Mouse (Mus musculus) liver, embryonic 14.5 days (tissue): Measurements from ENCODE around the gene Myh14. TPM values are rescaled to one million over a fixed set of nuclear protein-coding genes. Genes with fewer than 3 reads are reported as not detected.

Source experiments
- ATAC-seq: fragments of 200-750 bp; cut with Nextera tagmentation; 2 replicates; pipeline ENCODE4 v1.8.0; 2017; ENCODE audit warnings: moderate number of reproducible peaks, mild to moderate bottlenecking, moderate library complexity; ENCODE audit not compliant: insufficient read depth
- DNase-seq, 3 experiments: peaks; one replicate each; pipeline ENCODE4 v3.0.0-alpha.2; 2012 to 2013; ENCODE audit warnings: low read depth in 3 of 3, low spot score in 3 of 3
- H3K27ac ChIP-seq: fragments of 300-500 bp; sonication (generic); 2 replicates; pipeline ENCODE4 v1.5.1; 2014; ENCODE audit warnings: moderate library complexity, mild to moderate bottlenecking, control low read depth, inconsistent platforms
- H3K27me3 ChIP-seq: fragments of 300-500 bp; sonication (generic); 2 replicates; pipeline ENCODE4 v1.6.1; 2014; ENCODE audit warnings: mild to moderate bottlenecking, low read length, moderate library complexity; ENCODE audit not compliant: control insufficient read depth, insufficient read depth
- H3K36me3 ChIP-seq: fragments of 300-500 bp; sonication (generic); replicated peaks from 2 replicates; pipeline ENCODE4 v1.6.1; 2014; ENCODE audit warnings: low read depth; ENCODE audit not compliant: control insufficient read depth, insufficient read depth
- H3K4me1 ChIP-seq, 2 experiments: fragments of 200-500 bp in 1 of 2; fragments of 300-500 bp in 1 of 2; sonication (generic) in 1 of 2; replicated peaks; 2 replicates each; pipeline ENCODE4 v1.6.1; 2012 to 2014; ENCODE audit warnings: antibody characterized with exemption in 1 of 2, inconsistent platforms in 1 of 2, low read length in 1 of 2; ENCODE audit not compliant: control insufficient read depth in 2 of 2, insufficient read depth in 2 of 2
- H3K4me2 ChIP-seq: fragments of 300-500 bp; sonication (generic); 2 replicates; pipeline ENCODE4 v1.6.1; 2014; ENCODE audit warnings: low read depth, mild to moderate bottlenecking, control low read depth, moderate library complexity
- H3K4me3 ChIP-seq, 2 experiments: fragments of 200-500 bp in 1 of 2; fragments of 300-500 bp in 1 of 2; sonication (generic) in 1 of 2; 2 replicates each; pipeline ENCODE4 v1.5.1; 2012 to 2014; ENCODE audit warnings: low read depth in 2 of 2, low read length in 2 of 2, mild to moderate bottlenecking in 2 of 2, control low read depth in 1 of 2, inconsistent platforms in 1 of 2, moderate library complexity in 1 of 2; ENCODE audit not compliant: insufficient read depth in 1 of 2
- H3K9ac ChIP-seq: fragments of 300-500 bp; sonication (generic); replicated peaks from 2 replicates; pipeline ENCODE4 v1.6.1; 2014; ENCODE audit warnings: mild to moderate bottlenecking, control low read depth, moderate library complexity
- H3K9me3 ChIP-seq: fragments of 300-500 bp; sonication (generic); 2 replicates; pipeline ENCODE4 v1.6.1; 2016; ENCODE audit warnings: low read length, mixed read lengths; ENCODE audit not compliant: control insufficient read depth
- CTCF ChIP-seq: IDR thresholded peaks from 2 replicates; pipeline ENCODE4 v1.5.1; 2016; ENCODE audit warnings: antibody characterized with exemption, low read depth, control low read depth
- EP300 ChIP-seq: IDR thresholded peaks from 2 replicates; pipeline ENCODE4 v1.6.1; 2016; ENCODE audit warnings: antibody characterized with exemption, low read depth
- WGBS: fragments of 180-500 bp; shearing (Covaris S2); extraction: QIAGEN DNeasy Blood & Tissue Kit; methylation state at CpG from one replicate; pipeline ENCODE4 v1.1.7; 2014; ENCODE audit not compliant: insufficient replicate concordance; 5-methylcytosine and 5-hydroxymethylcytosine counted together
- polyA plus RNA-seq, 2 experiments: library from polyadenylated mRNA; depleted of rRNA in 1 of 2; stranded (reverse) in 1 of 2; unstranded in 1 of 2; fragments of >200 nt; fragmentation: Nextera tagmentation in 1 of 2; extraction: Ambion mirVana in 1 of 2; gene quantifications; 2 replicates each; pipeline versions ENCODE4 v1.2.1 to v1.2.3; 2012 to 2014

Gene Myh14
- polyA plus RNA-seq, 2 experiments = 0.09 to 0.15 TPM

- TF ChIP-seq EP300 (no peak), CTCF (no peak)
- no peaks in the 10 kb centered on the region for H3K9me3 ChIP-seq
- no peak overlapping the region for H3K4me3 ChIP-seq
- 66% methylated on average over 10 of the region's 10 CpGs for whole genome bisulfite sequencing
- no peaks in the 10 kb centered on the region for H3K4me1 ChIP-seq
- no peak overlapping the region for H3K4me2 ChIP-seq
- H3K27ac ChIP-seq = no peak overlapping the region
- DNase-seq (no peak), ATAC-seq (no peak)
- peaks cover 35% of the 10 kb centered on the region for H3K27me3 ChIP-seq
- no peak overlapping the region for H3K9ac ChIP-seq
- no peaks in the 10 kb centered on the region for H3K36me3 ChIP-seq
Observed at GRCm38 (mm10) chr7:44600691-44601262, 69.9 kb downstream of the Myh14 start.

DNA sequence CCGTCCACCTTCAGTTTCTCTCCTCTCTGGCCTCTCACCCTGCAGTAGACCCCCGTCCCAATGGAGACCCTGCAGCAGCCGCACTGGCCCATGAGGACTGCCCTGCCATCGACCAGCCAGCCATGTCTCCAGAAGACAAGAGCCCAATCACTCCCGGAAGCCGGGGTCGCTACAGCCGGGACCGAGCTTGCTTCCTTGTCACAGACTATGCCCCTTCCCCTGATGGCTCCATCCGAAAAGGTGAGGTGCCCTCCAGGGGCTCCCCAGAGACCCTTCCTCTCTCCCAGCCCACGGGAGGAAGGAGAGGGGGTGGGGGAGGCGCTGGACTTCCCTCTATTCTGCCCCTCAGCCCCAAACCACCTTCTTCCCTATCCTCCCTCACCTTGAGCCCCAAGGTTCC is 72.3 kb downstream of the Myh14 start:
- DNase-seq = no peak
- H3K4me3 ChIP-seq = no peak overlapping the region
- no peak for ATAC-seq
- H3K9me3 ChIP-seq = no peaks in the 10 kb centered on the region
- no peak overlapping the region for H3K9ac ChIP-seq
- 57% methylated on average over 12 of the region's 12 CpGs for WGBS
- H3K27me3 ChIP-seq = peaks cover 16% of the 10 kb centered on the region
- no peaks in the 10 kb centered on the region for H3K36me3 ChIP-seq
- no peaks in the 10 kb centered on the region for H3K4me1 ChIP-seq
- no peak overlapping the region for H3K4me2 ChIP-seq
- no peak for TF ChIP-seq CTCF
- TF ChIP-seq EP300 = no peak
- no peak overlapping the region for H3K27ac ChIP-seq

GRCm38 (mm10) chr7:44597666-44598065 is 73.0 kb downstream of the Myh14 start:
- H3K9ac ChIP-seq = no peak overlapping the region
- WGBS = 79% methylated on average over 4 of the region's 4 CpGs
- no peak overlapping the region for H3K4me2 ChIP-seq
- H3K36me3 ChIP-seq = no peaks in the 10 kb centered on the region
- TF ChIP-seq EP300 (no peak), CTCF (no peak)
- H3K4me3 ChIP-seq = no peak overlapping the region
- no peak for DNase-seq
- no peaks in the 10 kb centered on the region for H3K4me1 ChIP-seq
- H3K9me3 ChIP-seq = no peaks in the 10 kb centered on the region
- ATAC-seq = no peak
- H3K27me3 ChIP-seq = peaks cover 16% of the 10 kb centered on the region
- H3K27ac ChIP-seq = no peak overlapping the region

GRCm38 (mm10) chr7:44596996-44597538 is 73.6 kb downstream of the Myh14 start:
- no peak for ATAC-seq

GRCm38 (mm10) chr7:44596051-44596450 is 74.6 kb downstream of the Myh14 start:
- DNase-seq = no peak
- H3K9me3 ChIP-seq = no peaks in the 10 kb centered on the region
- H3K27me3 ChIP-seq = peaks cover 27% of the 10 kb centered on the region
- no peak overlapping the region for H3K4me3 ChIP-seq
- H3K9ac ChIP-seq = no peak overlapping the region
- TF ChIP-seq CTCF (no peak), EP300 (no peak)
- H3K4me1 ChIP-seq = no peaks in the 10 kb centered on the region
- no peak overlapping the region for H3K4me2 ChIP-seq
- WGBS = 60% methylated on average over 6 of the region's 6 CpGs
- no peaks in the 10 kb centered on the region for H3K36me3 ChIP-seq
- H3K27ac ChIP-seq = no peak overlapping the region
- no peak for ATAC-seq

More at GRCm38 (mm10) chr7:44596996-44597538, 73.6 kb downstream of the Myh14 start:
- Histone ChIP-seq H3K9ac (no peak overlapping the region), H3K4me1 (no peaks in the 10 kb centered on the region), H3K36me3 (no peaks in the 10 kb centered on the region), H3K4me3 (no peak overlapping the region), H3K27ac (no peak overlapping the region), H3K27me3 (peaks cover 20% of the 10 kb centered on the region), H3K4me2 (no peak overlapping the region), H3K9me3 (no peaks in the 10 kb centered on the region)
- no peak for TF ChIP-seq CTCF
- no peak for TF ChIP-seq EP300
- DNase-seq = no peak
- WGBS = 42% methylated on average over 5 of the region's 5 CpGs
